Mouse (Mus musculus) heart, postnatal 0 days (tissue): ENCODE data around the gene Pyroxd2. TPM values are rescaled to one million over a fixed set of nuclear protein-coding genes. Genes with fewer than 3 reads are reported as not detected.
"Not testable (repeated sequence)": the region's sequence is repeated elsewhere in the genome, so short reads cannot be mapped to it uniquely, and the experiment has no call there.

ENCODE experiments used
- ATAC-seq: fragments of 200-750 bp; cut with Nextera tagmentation; 2 replicates; pipeline ENCODE4 v1.8.0; 2017; ENCODE audit warnings: low read depth, moderate number of reproducible peaks, moderate library complexity; ENCODE audit not compliant: insufficient read depth
- DNase-seq: peaks from one replicate; pipeline ENCODE4 v3.0.0-alpha.2; 2016; ENCODE audit warnings: low spot score
- H3K27ac ChIP-seq: fragments of 300-500 bp; sonication (generic); 2 replicates; pipeline ENCODE4 v1.5.1; 2014; ENCODE audit warnings: low read depth, mild to moderate bottlenecking
- H3K27me3 ChIP-seq: fragments of 300-500 bp; sonication (generic); 2 replicates; pipeline ENCODE4 v1.6.1; 2014; ENCODE audit warnings: low read length, mixed read lengths; ENCODE audit not compliant: control insufficient read depth, insufficient read depth
- H3K36me3 ChIP-seq: fragments of 300-500 bp; sonication (generic); replicated peaks from 2 replicates; pipeline ENCODE4 v1.6.1; 2014; ENCODE audit warnings: low read length, mixed read lengths; ENCODE audit not compliant: control insufficient read depth, insufficient read depth
- H3K4me1 ChIP-seq: fragments of 300-500 bp; sonication (generic); 2 replicates; pipeline ENCODE4 v1.6.1; 2014; ENCODE audit warnings: antibody characterized with exemption; ENCODE audit not compliant: control insufficient read depth, insufficient read depth
- H3K4me2 ChIP-seq: fragments of 300-500 bp; sonication (generic); 2 replicates; pipeline ENCODE4 v1.6.1; 2014; ENCODE audit warnings: low read depth, mild to moderate bottlenecking, low read length, moderate library complexity
- H3K4me3 ChIP-seq: fragments of 300-500 bp; sonication (generic); 2 replicates; pipeline ENCODE4 v1.5.1; 2014; ENCODE audit warnings: low read depth, low read length
- H3K9ac ChIP-seq: fragments of 300-500 bp; sonication (generic); replicated peaks from 2 replicates; pipeline ENCODE4 v1.6.1; 2014; ENCODE audit warnings: low read depth, low read length, mixed read lengths
- H3K9me3 ChIP-seq: fragments of 300-500 bp; sonication (generic); replicated peaks from 2 replicates; pipeline ENCODE4 v1.6.1; 2016; ENCODE audit warnings: low read length; ENCODE audit not compliant: control insufficient read depth
- CTCF ChIP-seq: IDR thresholded peaks from 2 replicates; pipeline ENCODE4 v1.5.1; 2016; ENCODE audit warnings: antibody characterized with exemption, control low read depth, low read depth
- EP300 ChIP-seq: IDR thresholded peaks from 2 replicates; pipeline ENCODE4 v1.6.1; 2016; ENCODE audit warnings: antibody characterized with exemption, low read depth
- WGBS: fragments of 180-500 bp; shearing (Covaris S2); extraction: QIAGEN DNeasy Blood & Tissue Kit; methylation state at CpG from one replicate; pipeline ENCODE4 v1.1.7; 2014; 5-methylcytosine and 5-hydroxymethylcytosine counted together
- polyA plus RNA-seq: library from polyadenylated mRNA; unstranded; fragments of >200 nt; fragmentation: Nextera tagmentation; extraction: Ambion mirVana; gene quantifications from 2 replicates; pipeline ENCODE4 v1.2.1, GENCODE M21; 2015
- total RNA-seq: library from RNA; depleted of rRNA; stranded (reverse); fragments of >200 nt; gene quantifications from 2 replicates; pipeline ENCODE4 v1.2.3, GENCODE M21; 2014; ENCODE audit warnings: low replicate concordance

Pyroxd2 gene
- total and polyA plus RNA-seq, 2 experiments from 2014 or later: 1.1 to 3.5 TPM

DNA sequence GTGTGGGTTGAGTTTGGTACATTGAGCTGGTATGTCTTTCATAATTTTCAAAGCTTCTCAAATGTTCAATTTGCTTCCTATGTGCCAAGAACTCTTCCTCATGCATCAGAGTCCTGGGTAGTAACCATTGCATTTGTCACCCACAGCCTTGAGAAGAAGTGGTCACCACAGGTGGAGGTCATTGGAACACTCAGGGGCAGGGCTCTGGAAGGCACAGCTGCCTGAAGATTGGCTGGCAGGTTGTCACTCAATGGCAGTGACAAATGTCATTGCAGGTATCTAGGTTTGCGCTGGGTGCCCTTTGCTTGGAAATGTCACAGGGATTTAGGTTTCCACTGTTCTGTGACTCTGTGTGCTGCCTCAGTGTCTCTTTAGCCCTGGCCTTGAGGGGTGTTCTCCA is 62.3 kb downstream of the Pyroxd2 start:
- Histone ChIP-seq H3K4me3 (no peak overlapping the region), H3K27me3 (no peaks in the 10 kb centered on the region), H3K9ac (no peak overlapping the region), H3K4me2 (no peak overlapping the region), H3K9me3 (no peaks in the 10 kb centered on the region), H3K4me1 (no peaks in the 10 kb centered on the region), H3K27ac (no peak overlapping the region), H3K36me3 (no peaks in the 10 kb centered on the region)
- DNase-seq (no peak), ATAC-seq (no peak)
- no peak for TF ChIP-seq EP300
- no peak for TF ChIP-seq CTCF
- 81% methylated on average over 1 of the region's 1 CpGs for WGBS

GRCm38 (mm10) chr19:42689786-42690185 is 62.8 kb downstream of the Pyroxd2 start:
- Histone ChIP-seq H3K9ac (no peak overlapping the region), H3K4me1 (no peaks in the 10 kb centered on the region), H3K36me3 (no peaks in the 10 kb centered on the region), H3K27me3 (no peaks in the 10 kb centered on the region), H3K4me3 (no peak overlapping the region), H3K9me3 (no peaks in the 10 kb centered on the region), H3K27ac (no peak overlapping the region), H3K4me2 (no peak overlapping the region)
- ATAC-seq (no peak), DNase-seq (no peak)
- 67% methylated on average over 4 of the region's 4 CpGs for WGBS
- TF ChIP-seq EP300 (no peak), CTCF (no peak)

DNA sequence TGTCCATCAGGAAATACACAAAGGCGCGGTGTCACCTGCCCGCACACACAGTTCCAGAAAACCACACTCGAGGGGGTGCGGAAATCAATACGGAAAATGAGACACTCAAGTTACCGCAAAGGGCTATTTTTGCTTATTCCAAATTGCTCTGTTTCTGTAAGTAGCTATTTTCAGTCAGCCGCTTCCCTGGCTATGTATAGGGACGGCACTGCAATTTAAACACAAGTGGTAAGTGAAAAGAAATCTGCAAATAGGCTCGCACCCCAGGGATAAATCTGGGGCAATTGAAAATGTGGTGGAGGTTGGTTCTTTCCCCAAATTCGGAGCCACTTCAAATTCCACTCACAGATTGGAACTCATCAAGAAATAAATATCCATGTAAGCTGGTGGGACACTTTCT is 63.3 kb downstream of the Pyroxd2 start:
- Histone ChIP-seq H3K9me3 (no peaks in the 10 kb centered on the region), H3K27me3 (no peaks in the 10 kb centered on the region), H3K4me3 (no peak overlapping the region), H3K9ac (no peak overlapping the region), H3K4me1 (no peaks in the 10 kb centered on the region), H3K36me3 (no peaks in the 10 kb centered on the region), H3K27ac (no peak overlapping the region), H3K4me2 (no peak overlapping the region)
- DNase-seq (no peak), ATAC-seq (no peak)
- TF ChIP-seq CTCF (no peak), EP300 (no peak)
- 76% methylated on average over 11 of the region's 11 CpGs for WGBS

GRCm38 (mm10) chr19:42682776-42683175 is 69.8 kb downstream of the Pyroxd2 start:
- H3K4me1 ChIP-seq, H3K9ac ChIP-seq, DNase-seq, H3K9me3 ChIP-seq, H3K36me3 ChIP-seq, H3K4me3 ChIP-seq, H3K27me3 ChIP-seq, ATAC-seq, H3K4me2 ChIP-seq, H3K27ac ChIP-seq: not testable (repeated sequence)
- 61% methylated on average over 2 of the region's 2 CpGs for WGBS

DNA sequence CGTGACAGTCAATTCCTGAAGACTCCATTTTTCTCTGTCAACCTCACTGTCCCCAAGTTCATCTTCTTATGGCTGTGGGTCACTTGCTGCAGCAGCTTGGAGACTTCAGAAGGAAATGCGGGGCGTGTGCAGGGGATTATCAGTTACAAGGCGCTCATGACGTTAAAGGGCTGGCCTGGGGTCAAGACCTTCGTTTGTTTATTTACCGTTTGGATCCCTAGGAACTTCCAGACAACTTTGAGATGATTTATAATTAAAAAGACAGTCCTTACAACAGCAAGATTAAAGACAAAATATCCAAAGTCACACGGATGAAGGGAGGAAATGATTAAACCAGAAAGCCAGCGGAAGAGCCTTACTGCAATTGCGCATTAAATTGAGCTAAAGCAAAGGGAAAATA is 74.4 kb downstream of the Pyroxd2 start:
- ATAC-seq (no peak), DNase-seq (no peak)
- 50% methylated on average over 10 of the region's 10 CpGs for WGBS
- Histone ChIP-seq H3K27ac (no peak overlapping the region), H3K4me2 (no peak overlapping the region), H3K4me1 (no peaks in the 10 kb centered on the region), H3K4me3 (no peak overlapping the region), H3K9me3 (no peaks in the 10 kb centered on the region), H3K36me3 (no peaks in the 10 kb centered on the region), H3K9ac (no peak overlapping the region), H3K27me3 (no peaks in the 10 kb centered on the region)
- TF ChIP-seq EP300 (no peak), CTCF (no peak)

GRCm38 (mm10) chr19:42677452-42677851 is 75.1 kb downstream of the Pyroxd2 start:
- no peak for DNase-seq
- TF ChIP-seq CTCF (no peak), EP300 (no peak)
- Histone ChIP-seq H3K9ac (no peak overlapping the region), H3K4me2 (no peak overlapping the region), H3K4me3 (no peak overlapping the region), H3K36me3 (no peaks in the 10 kb centered on the region), H3K4me1 (no peaks in the 10 kb centered on the region), H3K27me3 (no peaks in the 10 kb centered on the region), H3K9me3 (no peaks in the 10 kb centered on the region), H3K27ac (no peak overlapping the region)
- 72% methylated on average over 3 of the region's 3 CpGs for WGBS
- ATAC-seq: no peak
